Mouse (Mus musculus): ENCODE results near the gene Fyn. TPM values are rescaled to one million over a fixed set of nuclear protein-coding genes. Genes with fewer than 3 reads are reported as not detected.

Gene Fyn
- polyA plus RNA-seq, 1 experiment: 107 TPM

- Histone ChIP-seq H3K4me1 (ENCODE audit: control insufficient read depth, insufficient read depth, low read length) (peaks cover 1% of the 10 kb centered on the region; the same call in 1 of the 2 replicates), H3K27ac (ENCODE audit: insufficient read depth, low read length) (no peak overlapping the region), H3K4me3 (ENCODE audit: insufficient read depth, low read length) (no peak overlapping the region)
- TF ChIP-seq POLR2A (IDR thresholded peaks at IDR 0.05; ENCODE audit: extremely low read depth, insufficient read depth, low read length) (no peak), CTCF (IDR thresholded peaks at IDR 0.05; ENCODE audit: extremely low read depth, insufficient read depth, low read length) (no peak)
Measured at GRCm38 (mm10) chr10:39460621-39461020, 92.0 kb downstream of the Fyn start.

DNA sequence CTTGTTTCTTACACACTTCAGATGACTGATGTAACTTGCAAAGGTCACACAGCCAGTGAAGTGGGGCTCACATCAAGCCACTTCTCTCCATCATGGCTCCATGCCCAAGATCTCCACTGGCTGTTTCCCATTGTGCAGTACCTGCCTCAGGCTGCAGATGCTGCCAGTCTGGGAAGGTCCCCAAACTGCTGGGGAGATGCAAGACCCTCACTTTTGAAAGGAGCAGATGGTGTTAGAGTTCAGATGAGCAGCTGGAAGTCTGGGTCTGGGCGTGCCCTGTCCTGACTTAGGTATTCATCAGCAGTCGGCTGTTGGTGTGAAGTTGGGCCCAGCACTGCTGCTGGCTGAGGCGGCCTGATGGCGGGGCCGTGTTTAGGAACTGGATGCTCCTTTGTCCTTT lies 93.3 kb downstream of the Fyn start:
- Histone ChIP-seq H3K4me3 (ENCODE audit: insufficient read depth, low read length) (no peak overlapping the region), H3K27ac (ENCODE audit: insufficient read depth, low read length) (no peak overlapping the region), H3K4me1 (ENCODE audit: control insufficient read depth, insufficient read depth, low read length) (peaks cover 1% of the 10 kb centered on the region; the same call in 1 of the 2 replicates)
- TF ChIP-seq POLR2A (IDR thresholded peaks at IDR 0.05; ENCODE audit: extremely low read depth, insufficient read depth, low read length) (no peak), CTCF (IDR thresholded peaks at IDR 0.05; ENCODE audit: extremely low read depth, insufficient read depth, low read length) (no peak)

GRCm38 (mm10) chr10:39462711-39463110 lies 94.1 kb downstream of the Fyn start:
- H3K4me3 ChIP-seq (ENCODE audit: insufficient read depth, low read length): no peak overlapping the region
- no peak overlapping the region for H3K27ac ChIP-seq (ENCODE audit: insufficient read depth, low read length)
- no peaks in the 10 kb centered on the region; the same call in 1 of the 2 replicates for H3K4me1 ChIP-seq (ENCODE audit: control insufficient read depth, insufficient read depth, low read length)
- no peak for TF ChIP-seq POLR2A (IDR thresholded peaks at IDR 0.05; ENCODE audit: extremely low read depth, insufficient read depth, low read length)
- no peak for TF ChIP-seq CTCF (IDR thresholded peaks at IDR 0.05; ENCODE audit: extremely low read depth, insufficient read depth, low read length)

- H3K4me1 ChIP-seq (ENCODE audit: control insufficient read depth, insufficient read depth, low read length): no peaks in the 10 kb centered on the region; the same call in 1 of the 2 replicates
- no peak overlapping the region for H3K27ac ChIP-seq (ENCODE audit: insufficient read depth, low read length)
- TF ChIP-seq POLR2A (IDR thresholded peaks at IDR 0.05; ENCODE audit: extremely low read depth, insufficient read depth, low read length) (no peak), CTCF (IDR thresholded peaks at IDR 0.05; ENCODE audit: extremely low read depth, insufficient read depth, low read length) (no peak)
- no peak overlapping the region for H3K4me3 ChIP-seq (ENCODE audit: insufficient read depth, low read length)
Measured at GRCm38 (mm10) chr10:39464383-39464782, 95.7 kb downstream of the Fyn start.

DNA sequence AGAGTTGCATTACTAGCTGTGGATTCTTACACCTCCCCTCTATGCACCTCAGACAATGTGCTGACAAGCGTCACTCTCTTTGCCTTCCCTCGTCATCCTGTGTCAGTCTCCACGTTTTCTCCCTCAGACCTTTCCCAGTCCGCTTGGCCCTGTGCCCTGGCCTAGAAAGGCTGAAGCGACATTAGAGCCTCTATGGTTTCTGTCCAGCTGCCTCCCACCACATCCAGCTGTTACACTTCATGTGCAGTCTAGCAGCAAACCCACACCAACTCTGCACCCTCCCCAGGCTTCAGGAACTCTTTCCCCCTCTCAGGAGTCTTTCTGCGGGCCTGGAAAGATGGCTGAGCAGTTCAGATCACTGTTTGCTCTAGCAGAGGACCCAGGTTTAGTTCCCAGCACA lies 98.7 kb downstream of the Fyn start:
- Histone ChIP-seq H3K4me3 (ENCODE audit: insufficient read depth, low read length) (no peak overlapping the region), H3K27ac (ENCODE audit: insufficient read depth, low read length) (no peak overlapping the region), H3K4me1 (ENCODE audit: control insufficient read depth, insufficient read depth, low read length) (peaks cover 10% of the 10 kb centered on the region)
- TF ChIP-seq POLR2A (IDR thresholded peaks at IDR 0.05; ENCODE audit: extremely low read depth, insufficient read depth, low read length) (no peak), CTCF (IDR thresholded peaks at IDR 0.05; ENCODE audit: extremely low read depth, insufficient read depth, low read length) (no peak)

DNA sequence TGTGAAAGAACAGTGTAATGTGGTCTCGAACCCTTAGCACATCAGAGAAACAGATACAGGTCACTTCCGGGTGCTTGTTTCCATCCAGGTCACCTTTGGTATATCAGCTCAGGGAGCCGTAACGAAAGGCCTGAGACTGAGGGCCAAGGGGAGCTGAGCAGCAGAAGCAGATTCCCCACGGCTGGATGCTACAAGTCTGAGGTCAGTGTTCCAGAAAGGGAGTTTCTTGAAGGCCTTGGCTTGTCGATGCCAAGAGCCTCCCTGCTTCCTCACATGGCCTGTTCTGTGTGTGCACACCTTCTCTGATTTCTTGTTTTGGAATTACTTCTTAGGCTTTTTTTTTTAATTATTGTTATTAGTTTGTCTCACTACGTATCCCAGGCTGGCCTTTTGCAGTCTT lies 99.2 kb downstream of the Fyn start:
- TF ChIP-seq POLR2A (IDR thresholded peaks at IDR 0.05; ENCODE audit: extremely low read depth, insufficient read depth, low read length) (no peak), CTCF (IDR thresholded peaks at IDR 0.05; ENCODE audit: extremely low read depth, insufficient read depth, low read length) (no peak)
- no peak overlapping the region for H3K27ac ChIP-seq (ENCODE audit: insufficient read depth, low read length)
- peaks cover 10% of the 10 kb centered on the region for H3K4me1 ChIP-seq (ENCODE audit: control insufficient read depth, insufficient read depth, low read length)
- H3K4me3 ChIP-seq (ENCODE audit: insufficient read depth, low read length): no peak overlapping the region

GRCm38 (mm10) chr10:39468576-39468975 lies 99.9 kb downstream of the Fyn start:
- no peak overlapping the region for H3K27ac ChIP-seq (ENCODE audit: insufficient read depth, low read length)
- peaks cover 10% of the 10 kb centered on the region for H3K4me1 ChIP-seq (ENCODE audit: control insufficient read depth, insufficient read depth, low read length)
- TF ChIP-seq POLR2A (IDR thresholded peaks at IDR 0.05; ENCODE audit: extremely low read depth, insufficient read depth, low read length) (no peak), CTCF (IDR thresholded peaks at IDR 0.05; ENCODE audit: extremely low read depth, insufficient read depth, low read length) (no peak)
- no peak overlapping the region for H3K4me3 ChIP-seq (ENCODE audit: insufficient read depth, low read length)

DNA sequence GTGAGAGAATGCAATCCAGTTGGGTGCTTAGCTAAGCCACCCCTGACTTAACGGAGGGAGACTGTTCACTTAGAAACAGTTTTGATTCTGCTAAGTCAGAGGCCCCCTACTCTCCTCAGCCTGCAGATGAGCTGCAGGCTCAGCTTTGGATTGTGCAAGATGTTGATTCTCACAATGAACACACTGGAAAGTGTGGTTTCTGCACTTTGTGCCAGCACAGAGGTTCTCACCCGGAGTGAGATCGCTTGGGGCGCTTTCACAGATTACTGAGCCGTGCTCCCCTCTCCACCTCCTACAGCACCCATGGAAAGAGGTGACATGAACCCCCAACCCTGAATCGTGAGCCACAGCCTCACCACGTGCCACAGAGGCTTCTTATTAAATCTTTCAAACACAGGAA lies 100.7 kb downstream of the Fyn start:
- H3K4me3 ChIP-seq (ENCODE audit: insufficient read depth, low read length): no peak overlapping the region
- H3K4me1 ChIP-seq (ENCODE audit: control insufficient read depth, insufficient read depth, low read length): peaks cover 10% of the 10 kb centered on the region
- TF ChIP-seq CTCF (IDR thresholded peaks at IDR 0.05; ENCODE audit: extremely low read depth, insufficient read depth, low read length) (no peak), POLR2A (IDR thresholded peaks at IDR 0.05; ENCODE audit: extremely low read depth, insufficient read depth, low read length) (no peak)
- no peak overlapping the region for H3K27ac ChIP-seq (ENCODE audit: insufficient read depth, low read length)

DNA sequence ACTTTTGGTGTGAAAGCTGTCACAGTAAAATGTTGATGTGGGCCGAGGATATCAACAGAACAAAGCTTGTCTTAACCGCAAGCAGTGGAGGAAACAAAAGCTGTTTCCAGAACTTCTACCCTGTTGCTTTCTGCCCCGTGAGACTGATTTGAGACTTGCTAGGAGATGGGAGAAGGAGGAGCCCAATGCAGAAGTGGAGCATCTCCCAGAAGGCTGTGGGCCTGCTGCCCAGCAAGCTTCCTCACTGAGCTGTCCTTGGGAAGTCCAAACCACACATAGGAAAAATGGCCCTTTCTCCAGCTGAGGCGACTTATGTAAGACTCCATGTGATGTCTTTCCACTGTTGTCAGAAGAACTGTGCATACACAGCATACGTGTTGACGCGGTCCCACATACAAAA lies 101.7 kb downstream of the Fyn start:
- TF ChIP-seq POLR2A (IDR thresholded peaks at IDR 0.05; ENCODE audit: extremely low read depth, insufficient read depth, low read length): no peak
- no peak for TF ChIP-seq CTCF (IDR thresholded peaks at IDR 0.05; ENCODE audit: extremely low read depth, insufficient read depth, low read length)
- Histone ChIP-seq H3K4me3 (ENCODE audit: insufficient read depth, low read length) (no peak overlapping the region), H3K4me1 (ENCODE audit: control insufficient read depth, insufficient read depth, low read length) (peaks cover 10% of the 10 kb centered on the region), H3K27ac (ENCODE audit: insufficient read depth, low read length) (no peak overlapping the region)

DNA sequence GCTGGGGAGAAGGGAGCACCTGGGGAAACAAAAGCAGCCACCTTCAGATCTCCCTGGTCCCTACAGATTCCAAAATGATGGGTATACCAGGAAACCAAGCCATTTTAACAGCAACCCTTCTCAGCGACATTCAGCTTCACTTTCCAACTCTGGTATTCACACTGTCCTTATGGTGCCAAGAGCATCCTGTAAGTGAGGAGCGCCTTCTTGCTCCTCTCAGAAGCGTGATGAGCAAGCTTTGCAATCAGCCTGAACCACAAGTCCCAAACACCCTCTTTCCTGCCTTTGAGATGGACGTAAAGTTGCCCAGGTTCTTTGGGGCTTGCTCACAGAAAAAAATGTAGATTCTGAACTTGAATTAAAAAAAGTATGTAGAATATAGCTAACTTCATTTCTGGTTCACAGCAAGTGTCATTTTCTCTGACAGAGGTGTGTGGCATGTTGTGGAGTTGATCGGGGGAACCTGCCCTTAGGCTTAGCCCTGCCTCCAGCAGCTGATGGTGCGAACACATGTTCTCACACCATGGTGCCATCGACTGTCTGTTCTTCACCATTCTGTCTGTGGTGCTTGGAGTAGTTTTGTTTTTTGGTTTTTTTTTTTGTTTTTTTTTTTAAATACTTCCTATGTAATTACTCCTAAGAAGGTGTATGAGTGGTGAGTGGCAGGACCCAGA lies 102.5 kb downstream of the Fyn start:
- no peak overlapping the region for H3K27ac ChIP-seq (ENCODE audit: insufficient read depth, low read length)

More for the DNA sequence above, 102.5 kb downstream of the Fyn start:
- Histone ChIP-seq H3K4me1 (ENCODE audit: control insufficient read depth, insufficient read depth, low read length) (peaks cover 12% of the 10 kb centered on the region), H3K4me3 (ENCODE audit: insufficient read depth, low read length) (no peak overlapping the region)
- no peak for TF ChIP-seq POLR2A (IDR thresholded peaks at IDR 0.05; ENCODE audit: extremely low read depth, insufficient read depth, low read length)
- no peak for TF ChIP-seq CTCF (IDR thresholded peaks at IDR 0.05; ENCODE audit: extremely low read depth, insufficient read depth, low read length)

All from cortical plate, adult 2 months (tissue).